Mouse (Mus musculus) lung, adult 10 weeks (tissue): ENCODE results near the gene Cebpg. TPM values are rescaled to one million over a fixed set of nuclear protein-coding genes. Genes with fewer than 3 reads are reported as not detected.

Experiments used
- polyA plus RNA-seq: library from polyadenylated mRNA; stranded (reverse); fragments of 350-450 nt; fragmentation: Illumina TruSeq; extraction: RNeasy Lipid Tissue Mini Kit (QIAGEN cat#74804); gene quantifications from one replicate; pipeline ENCODE4 v1.2.3, GENCODE M21; 2014; ENCODE audit warnings: low read depth, low replicate concordance; ENCODE audit not compliant: insufficient read depth

The Cebpg gene
- polyA plus RNA-seq, result 24.6 TPM

DNA sequence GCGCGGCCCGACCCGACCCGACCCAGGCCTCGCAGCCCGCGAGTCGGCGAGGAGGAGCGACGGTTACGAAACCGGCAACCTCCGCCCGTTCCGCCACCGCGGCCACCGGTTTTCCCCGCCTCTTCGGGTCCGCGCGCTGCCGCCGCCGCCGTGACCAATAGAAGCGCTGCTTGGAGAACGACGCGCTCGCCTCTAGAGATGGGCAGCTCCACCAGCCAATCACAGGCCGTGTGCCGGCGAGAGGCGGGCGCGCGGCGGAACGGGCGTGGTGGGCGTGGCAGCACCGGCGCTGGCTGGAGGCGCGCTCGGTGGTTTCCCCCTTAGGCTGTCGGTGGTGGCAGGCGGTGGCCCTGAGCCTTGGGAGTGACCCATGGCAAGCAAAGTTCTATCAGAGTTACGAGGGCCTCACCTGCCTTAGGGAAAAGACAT lies at the start of gene Cebpg:
TSS of gene Cebpg (minus strand) at position 138 of the 429 bp plus-strand sequence.

Other genes starting within 250 kb of the Cebpg start
- gene Chst8, start 243.9 kb downstream of the Cebpg start, polyA plus RNA-seq, result 1.9 TPM
- gene Pepd, start 144.2 kb downstream of the Cebpg start, polyA plus RNA-seq, result 36.7 TPM
- 71.7 TPM for gene Cebpa, start 62.7 kb upstream of the Cebpg start, polyA plus RNA-seq
- 27.8 TPM for gene Slc7a10, start 129.8 kb upstream of the Cebpg start, polyA plus RNA-seq
- gene Lrp3, start 158.9 kb upstream of the Cebpg start, polyA plus RNA-seq, result 4.5 TPM